Mouse (Mus musculus) CH12.LX (cell line): ENCODE data around the gene Gstt4. TPM values are rescaled to one million over a fixed set of nuclear protein-coding genes. Genes with fewer than 3 reads are reported as not detected.

Source experiments
- DNase-seq: peaks from one replicate; pipeline ENCODE4 v3.0.0-alpha.2; 2013; ENCODE audit errors: extremely low read depth
- H3K27ac ChIP-seq: 2 replicates; pipeline ENCODE4 v1.5.1; 2012; ENCODE audit warnings: low read depth, mild to moderate bottlenecking, control low read depth, moderate library complexity; ENCODE audit not compliant: insufficient read depth
- H3K27me3 ChIP-seq: replicated peaks from 2 replicates; pipeline ENCODE3; 2012; ENCODE audit warnings: inconsistent platforms
- H3K36me3 ChIP-seq, 2 experiments: replicated peaks in 1 of 2; 2 replicates each; pipeline versions ENCODE3 to v1.6.1; 2012; ENCODE audit warnings: inconsistent platforms in 1 of 2, low read length in 1 of 2, mild to moderate bottlenecking in 1 of 2, mixed read lengths in 1 of 2, moderate library complexity in 1 of 2; ENCODE audit not compliant: control insufficient read depth in 1 of 2, insufficient read depth in 1 of 2
- H3K4me1 ChIP-seq, 2 experiments: 2 replicates each; pipeline ENCODE4 v1.6.1; 2012; ENCODE audit warnings: inconsistent platforms in 1 of 2, moderate library complexity in 1 of 2; ENCODE audit not compliant: insufficient read depth in 2 of 2, control insufficient read depth in 1 of 2
- H3K4me2 ChIP-seq: 2 replicates; pipeline ENCODE4 v1.6.1; 2012; ENCODE audit warnings: low read depth, mild to moderate bottlenecking, control low read depth; ENCODE audit not compliant: poor library complexity, insufficient read depth, severe bottlenecking
- H3K4me3 ChIP-seq, 3 experiments: fragments of 150-350 bp in 1 of 3; sonication (generic) in 1 of 3; replicated peaks in 1 of 3; 2 replicates each; pipeline versions ENCODE3 to v1.5.1; 2011 to 2012; ENCODE audit warnings: low read depth in 2 of 3, low read length in 2 of 3, mild to moderate bottlenecking in 2 of 3, moderate library complexity in 2 of 3, control low read depth in 1 of 3, improper control_type of control experiment in 1 of 3, inconsistent platforms in 1 of 3, mixed read lengths in 1 of 3; ENCODE audit not compliant: poor library complexity in 1 of 3
- H3K79me2 ChIP-seq: replicated peaks from 2 replicates; pipeline ENCODE4 v1.6.1; 2012; ENCODE audit warnings: mild to moderate bottlenecking, moderate library complexity; ENCODE audit not compliant: control insufficient read depth, poor library complexity, insufficient read depth, severe bottlenecking; ENCODE audit errors: extremely low read depth
- H3K9ac ChIP-seq: 2 replicates; pipeline ENCODE4 v1.6.1; 2012; ENCODE audit warnings: low read depth, mild to moderate bottlenecking, control low read depth, moderate library complexity; ENCODE audit not compliant: insufficient read depth
- H3K9me3 ChIP-seq: replicated peaks from 2 replicates; pipeline ENCODE3; 2012; ENCODE audit warnings: low read length, inconsistent platforms, mixed read lengths
- BHLHE40 ChIP-seq: IDR thresholded peaks from 2 replicates; pipeline ENCODE4 v1.6.1; 2011; ENCODE audit warnings: mild to moderate bottlenecking, low read depth, low read length, improper control_type of control experiment
- CHD1 ChIP-seq: IDR thresholded peaks from 2 replicates; pipeline ENCODE4 v1.6.1; 2012; ENCODE audit warnings: low read depth, low read length, improper control_type of control experiment, inconsistent platforms
- CHD2 ChIP-seq: IDR thresholded peaks from 2 replicates; pipeline ENCODE4 v1.6.1; 2011; ENCODE audit warnings: low read length, improper control_type of control experiment
- E2F4 ChIP-seq: IDR thresholded peaks from 2 replicates; pipeline ENCODE4 v1.6.1; 2011; ENCODE audit warnings: low read depth, low read length, improper control_type of control experiment; ENCODE audit not compliant: insufficient replicate concordance
- ELF1 ChIP-seq: IDR thresholded peaks from 2 replicates; pipeline ENCODE4 v1.6.1; 2014; ENCODE audit warnings: low read depth, mild to moderate bottlenecking, inconsistent platforms, low read length, improper control_type of control experiment
- EP300 ChIP-seq: IDR thresholded peaks from 2 replicates; pipeline ENCODE4 v1.6.1; 2011; ENCODE audit warnings: low read length, improper control_type of control experiment
- ETS1 ChIP-seq: conservative IDR thresholded peaks from 2 replicates; pipeline ENCODE4 v1.6.1; 2012; ENCODE audit warnings: low read depth, mild to moderate bottlenecking, inconsistent platforms, low read length, improper control_type of control experiment, moderate library complexity
- GABPA ChIP-seq: IDR thresholded peaks from 2 replicates; pipeline ENCODE4 v1.6.1; 2012; ENCODE audit warnings: low read depth, low read length, improper control_type of control experiment, inconsistent platforms; ENCODE audit not compliant: insufficient replicate concordance
- HCFC1 ChIP-seq: IDR thresholded peaks from 2 replicates; pipeline ENCODE4 v1.6.1; 2012; ENCODE audit warnings: low read depth, mild to moderate bottlenecking, inconsistent platforms, low read length, improper control_type of control experiment
- IRF4 ChIP-seq: IDR thresholded peaks from 2 replicates; pipeline ENCODE4 v1.6.1; 2014; ENCODE audit warnings: low read depth, mild to moderate bottlenecking, inconsistent platforms, low read length, improper control_type of control experiment
- JUN ChIP-seq: IDR thresholded peaks from 2 replicates; pipeline ENCODE4 v1.6.1; 2011; ENCODE audit warnings: low read depth, mild to moderate bottlenecking, low read length, improper control_type of control experiment, moderate library complexity; ENCODE audit not compliant: insufficient read depth
- JUND ChIP-seq: conservative IDR thresholded peaks from 2 replicates; pipeline ENCODE4 v1.6.1; 2011; ENCODE audit warnings: low read depth, low read length, improper control_type of control experiment
- KAT2A ChIP-seq: IDR thresholded peaks from 2 replicates; pipeline ENCODE4 v1.6.1; 2012; ENCODE audit warnings: low read length, improper control_type of control experiment, inconsistent platforms; ENCODE audit not compliant: insufficient replicate concordance
- MEF2A ChIP-seq: IDR thresholded peaks from 2 replicates; pipeline ENCODE4 v1.6.1; 2014; ENCODE audit warnings: low read depth, mild to moderate bottlenecking, inconsistent platforms, low read length, improper control_type of control experiment, borderline replicate concordance
- MYC ChIP-seq: IDR thresholded peaks from 2 replicates; pipeline ENCODE4 v1.6.1; 2011; ENCODE audit warnings: low read depth, mild to moderate bottlenecking, improper control_type of control experiment, low read length
- NRF1 ChIP-seq: IDR thresholded peaks from 2 replicates; pipeline ENCODE4 v1.6.1; 2014; ENCODE audit warnings: low read depth, mild to moderate bottlenecking, inconsistent platforms, low read length, improper control_type of control experiment, moderate library complexity
- PAX5 ChIP-seq: IDR thresholded peaks from 2 replicates; pipeline ENCODE4 v1.6.1; 2012; ENCODE audit warnings: low read length, inconsistent platforms, mixed read lengths
- POLR2A ChIP-seq: IDR thresholded peaks from 2 replicates; pipeline ENCODE4 v1.6.1; 2011; ENCODE audit warnings: low read depth, mild to moderate bottlenecking, improper control_type of control experiment, low read length
- POLR2AphosphoS2 ChIP-seq: IDR thresholded peaks from 2 replicates; pipeline ENCODE4 v1.6.1; 2011; ENCODE audit warnings: low read depth, low read length, improper control_type of control experiment
- RAD21 ChIP-seq: IDR thresholded peaks from 2 replicates; pipeline ENCODE4 v1.6.1; 2011; ENCODE audit warnings: low read depth, mild to moderate bottlenecking, low read length, improper control_type of control experiment, moderate library complexity
- RCOR1 ChIP-seq: conservative IDR thresholded peaks from 2 replicates; pipeline ENCODE4 v1.6.1; 2012; ENCODE audit warnings: low read depth, mild to moderate bottlenecking, inconsistent platforms, low read length, improper control_type of control experiment
- SIN3A ChIP-seq: IDR thresholded peaks from 2 replicates; pipeline ENCODE4 v1.6.1; 2012; ENCODE audit warnings: low read length, improper control_type of control experiment, inconsistent platforms
- SMC3 ChIP-seq: IDR thresholded peaks from 2 replicates; pipeline ENCODE4 v1.6.1; 2011; ENCODE audit warnings: low read depth, low read length, improper control_type of control experiment
- TBP ChIP-seq: conservative IDR thresholded peaks from 2 replicates; pipeline ENCODE4 v1.6.1; 2011; ENCODE audit warnings: low read depth, low read length, improper control_type of control experiment
- TCF12 ChIP-seq: IDR thresholded peaks from 2 replicates; pipeline ENCODE4 v1.6.1; 2014; ENCODE audit warnings: low read depth, mild to moderate bottlenecking, inconsistent platforms, low read length, improper control_type of control experiment
- USF1 ChIP-seq: IDR thresholded peaks from 2 replicates; pipeline ENCODE4 v1.6.1; 2014; ENCODE audit warnings: low read depth, mild to moderate bottlenecking, inconsistent platforms, low read length, improper control_type of control experiment
- ZC3H11A ChIP-seq: IDR thresholded peaks from 2 replicates; pipeline ENCODE4 v1.6.1; 2012; ENCODE audit warnings: low read depth, mild to moderate bottlenecking, inconsistent platforms, low read length, improper control_type of control experiment
- ZKSCAN1 ChIP-seq: IDR thresholded peaks from 2 replicates; pipeline ENCODE4 v1.6.1; 2012; ENCODE audit warnings: low read depth, inconsistent platforms, low read length, improper control_type of control experiment, borderline replicate concordance
- ZMIZ1 ChIP-seq: IDR thresholded peaks from 2 replicates; pipeline ENCODE4 v1.6.1; 2012; ENCODE audit warnings: low read depth, mild to moderate bottlenecking, inconsistent platforms, low read length, improper control_type of control experiment
- ZNF384 ChIP-seq: IDR thresholded peaks from 2 replicates; pipeline ENCODE4 v1.6.1; 2012; ENCODE audit warnings: low read depth, low read length, improper control_type of control experiment, inconsistent platforms
- dilution Hi-C: fragments of 300-500 bp; cut with MboI; formaldehyde crosslinking; loops from 2 replicates; pipeline ENCODE4 v1.14.3; 2020; ENCODE audit warnings: low sequenced_read_pairs; ENCODE audit not compliant: extremely low pct_unique_long_range_greater_than_20kb, extremely low pct_ligation_motif_present
- in situ Hi-C: fragments of 300-500 bp; cut with MboI; formaldehyde crosslinking; loops from 3 replicates; pipeline ENCODE4 v1.14.3; 2019; ENCODE audit warnings: low sequenced_read_pairs, low pct_ligation_motif_present, low pct_unique_long_range_greater_than_20kb, mixed read lengths
- polyA plus RNA-seq: library from polyadenylated mRNA; unstranded; fragments of >175 nt; gene quantifications from 2 replicates; pipeline ENCODE4 v1.2.1, GENCODE M21; 2012; ENCODE audit warnings: low read depth; ENCODE audit not compliant: insufficient read length
- total RNA-seq, 2 experiments: library from RNA; depleted of rRNA; stranded (reverse); fragments of 300-350 nt in 1 of 2; fragments of >200 nt in 1 of 2; gene quantifications; 2 replicates each; pipeline ENCODE4 v1.2.3; 2012 to 2014

The Gstt4 gene
- total and polyA plus RNA-seq, 3 experiments = 0.21 to 0.80 (median 0.42) TPM

DNA sequence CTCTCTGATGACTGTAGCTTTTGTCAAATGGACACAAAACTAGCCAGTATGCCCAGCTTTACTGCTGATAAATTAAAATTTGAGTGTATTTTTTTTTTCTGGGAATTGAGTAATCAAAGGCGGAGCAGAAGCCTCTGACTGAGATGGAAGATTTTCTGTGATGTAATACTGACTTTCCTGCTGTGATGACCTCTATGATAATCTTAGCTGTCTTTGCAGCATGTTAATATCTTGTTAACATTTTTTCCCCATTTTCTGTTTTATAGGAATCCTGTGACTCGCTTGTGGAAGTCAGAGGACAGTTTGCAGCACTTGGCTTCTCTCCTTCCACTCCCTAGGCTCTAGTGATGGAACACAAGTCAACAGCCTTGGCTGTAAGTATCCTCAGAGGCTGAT lies 7.9 kb upstream of the Gstt4 start:
- no peak for DNase-seq
- Histone ChIP-seq H3K9me3 (peaks cover 19% of the 10 kb centered on the region), H3K36me3 (peaks cover 0 to 12% of the 10 kb centered on the region in 2 experiments), H3K27ac (no peak overlapping the region), H3K4me2 (no peak overlapping the region), H3K27me3 (no peaks in the 10 kb centered on the region), H3K79me2 (no peaks in the 10 kb centered on the region), H3K9ac (no peak overlapping the region), H3K4me3 (no peak overlapping the region), H3K4me1 (peaks cover 3 to 45% of the 10 kb centered on the region in 2 experiments; a peak in 2 of 4 replicates)
- dilution Hi-C loops (no loop called here), in situ Hi-C loops (loop anchor here (10.0 kb wide), 1 partner anchor 245 kb away; the partner anchor contains the start of gene Ggt5)
- TF ChIP-seq CHD2 = no peak
- no peak for TF ChIP-seq MEF2A
- TF ChIP-seq POLR2AphosphoS2 = no peak; the same call in 1 of the 2 replicates

DNA sequence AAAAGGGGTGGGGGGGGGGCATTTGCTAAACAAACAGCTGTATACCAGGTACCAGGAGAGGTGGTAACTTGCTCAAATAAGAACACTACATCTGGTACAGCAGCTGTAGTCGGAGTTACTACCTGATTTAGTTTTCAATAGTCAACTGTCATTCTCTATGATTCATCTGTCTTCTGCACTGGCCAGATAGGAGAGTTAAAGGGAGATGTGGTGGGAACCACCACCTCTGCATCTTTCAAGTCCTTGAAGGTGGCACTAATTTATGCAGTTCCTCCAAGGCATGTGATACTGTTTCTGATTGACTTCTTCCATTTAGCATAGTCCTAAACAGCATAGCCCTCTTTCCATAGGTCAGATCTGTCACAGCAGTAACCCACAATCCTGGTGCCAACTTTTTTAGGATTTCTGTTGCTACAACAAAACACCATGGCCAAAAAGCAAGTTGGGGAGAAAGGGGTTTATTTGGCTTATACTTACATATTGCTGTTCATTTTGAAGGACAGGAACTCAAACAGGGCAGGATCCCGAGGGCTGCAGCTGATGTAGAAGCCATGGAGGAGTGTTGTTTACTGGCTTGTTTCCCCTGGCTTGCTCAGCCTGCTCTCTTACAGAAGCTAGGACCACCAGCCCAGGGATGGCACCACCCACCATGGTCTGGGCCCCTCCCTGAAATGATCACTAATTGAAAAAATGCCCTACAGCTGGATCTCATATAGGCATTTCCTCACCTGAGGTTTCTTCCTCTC lies 7.4 kb upstream of the Gstt4 start:
- Histone ChIP-seq H3K9me3 (peaks cover 24% of the 10 kb centered on the region), H3K79me2 (no peaks in the 10 kb centered on the region), H3K36me3 (peaks cover 0 to 12% of the 10 kb centered on the region in 2 experiments), H3K27me3 (no peaks in the 10 kb centered on the region), H3K4me2 (no peak overlapping the region), H3K4me3 (no peak overlapping the region), H3K9ac (no peak overlapping the region), H3K4me1 (peaks cover 3 to 50% of the 10 kb centered on the region in 2 experiments; a peak in 2 of 4 replicates), H3K27ac (peak overlapping the region; percentile 38)
- in situ Hi-C loops (loop anchor here (5.0 to 10.0 kb wide), 2 partner anchors 47 to 245 kb away; partner anchors contain the start of genes Ggt5, Gm20441 and Gstt3), dilution Hi-C loops (no loop called here)
- TF ChIP-seq E2F4 (no peak), RCOR1 (no peak), MYC (0 out of 2 replicates have a peak, but pooled peaks have one; percentile 20), BHLHE40 (0 out of 2 replicates have a peak, but pooled peaks have one; percentile 13), ETS1 (0 out of 2 replicates have a peak, but pooled peaks have one; percentile 6), MEF2A (no peak), TBP (peak; percentile 93), ELF1 (no peak), ZKSCAN1 (no peak), POLR2AphosphoS2 (peak; percentile 70; the same call in 1 of the 2 replicates), CHD2 (peak; percentile 41; the same call in 1 of the 2 replicates), ZNF384 (no peak), USF1 (no peak), ZMIZ1 (peak; percentile 61; the same call in 1 of the 2 replicates), RAD21 (no peak), JUN (no peak), IRF4 (no peak), TCF12 (no peak), HCFC1 (no peak), PAX5 (no peak), CHD1 (no peak), EP300 (peak; percentile 40; the same call in 1 of the 2 replicates), SMC3 (no peak), NRF1 (no peak), ZC3H11A (no peak), GABPA (no peak), KAT2A (no peak), POLR2A (peak; percentile 66), JUND (no peak), SIN3A (peak; percentile 38; the same call in 1 of the 2 replicates)
- DNase-seq = peak; percentile 42
